Mouse (Mus musculus): ENCODE data around the gene Olfr714.

- TF ChIP-seq ZC3H11A (IDR thresholded peaks at IDR 0.05; ENCODE audit: borderline replicate concordance, low read depth, low read length) (no peak), ZNF384 (IDR thresholded peaks at IDR 0.05; ENCODE audit: low read depth, low read length) (no peak)
These were observed 26.4 kb upstream of the Olfr714 start for GRCm38 (mm10) chr7:107044407-107044806.
